Mouse (Mus musculus): Measurements from ENCODE around the gene Mblac2. TPM values are rescaled to one million over a fixed set of nuclear protein-coding genes. Genes with fewer than 3 reads are reported as not detected.

Gene Mblac2
- 5.5 TPM for polyA plus RNA-seq (2021)

DNA sequence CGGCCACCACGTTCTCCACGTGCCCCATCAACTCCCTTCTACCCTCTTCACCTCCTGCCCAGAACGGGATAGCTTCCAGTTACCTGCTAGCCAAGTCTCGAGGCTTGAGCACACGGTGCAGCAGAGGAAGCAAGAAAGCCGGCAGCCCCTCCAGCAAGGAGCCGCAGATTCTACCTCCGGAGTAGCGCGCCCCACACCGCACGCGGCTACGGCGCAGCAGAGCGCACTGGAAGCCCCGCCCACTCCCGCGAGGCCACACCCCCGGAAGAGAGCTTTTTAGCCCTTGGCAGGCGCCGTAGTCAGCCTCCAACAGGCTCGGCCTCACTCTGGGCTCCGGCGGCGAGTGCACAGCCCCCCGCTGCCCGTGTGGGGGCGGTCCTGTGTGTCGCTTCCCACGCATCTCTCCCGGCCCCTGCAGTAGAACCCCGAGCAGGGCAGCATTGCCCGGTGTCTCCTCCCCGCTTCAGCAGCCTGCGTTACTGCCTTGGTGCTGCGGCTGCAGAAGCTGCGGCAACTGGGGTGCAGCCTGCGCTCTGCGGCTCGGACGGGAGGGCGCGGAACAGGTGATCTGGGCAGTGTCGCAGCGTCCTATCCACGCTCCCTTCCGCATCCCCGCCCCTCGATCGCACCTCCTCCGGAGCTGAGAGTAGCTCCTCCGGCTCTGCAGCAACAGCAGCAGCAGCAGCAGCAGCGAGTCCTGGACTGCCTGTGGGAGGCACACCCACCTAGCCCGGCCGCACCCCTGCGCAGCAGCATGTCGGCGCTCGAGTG, at the start of gene Mblac2, which contains the start of gene Polr3g:
Mblac2 (plus strand) TSS at position 567 of the 771 bp plus-strand sequence.
Polr3g (minus strand) TSS at position 239 of the 771 bp plus-strand sequence.
- no peak for TF ChIP-seq CTCF (IDR thresholded peaks at IDR 0.05)
- CTCF ChIA-PET: interaction anchor here (0.7 to 2.7 kb wide), 5 partner anchors 12 to 72 kb away, joined by 3 to 8 read pairs (median 3); partner anchors contain the start of gene Cetn3
- ATAC-seq (peak; percentile 96), DNase-seq (ENCODE audit: low read depth, low spot score) (peak; percentile 66)
- POLR2A ChIA-PET: interaction anchor here (0.7 to 1.2 kb wide), 3 partner anchors 13 to 52 kb away, joined by 3 read pairs; no protein-coding TSS in a partner anchor
- H3K27me3 ChIP-seq: no peaks in the 10 kb centered on the region
- in situ Hi-C loops (cut with MboI; ENCODE audit: low pct_unique_long_range_greater_than_20kb): no loop called here

DNA sequence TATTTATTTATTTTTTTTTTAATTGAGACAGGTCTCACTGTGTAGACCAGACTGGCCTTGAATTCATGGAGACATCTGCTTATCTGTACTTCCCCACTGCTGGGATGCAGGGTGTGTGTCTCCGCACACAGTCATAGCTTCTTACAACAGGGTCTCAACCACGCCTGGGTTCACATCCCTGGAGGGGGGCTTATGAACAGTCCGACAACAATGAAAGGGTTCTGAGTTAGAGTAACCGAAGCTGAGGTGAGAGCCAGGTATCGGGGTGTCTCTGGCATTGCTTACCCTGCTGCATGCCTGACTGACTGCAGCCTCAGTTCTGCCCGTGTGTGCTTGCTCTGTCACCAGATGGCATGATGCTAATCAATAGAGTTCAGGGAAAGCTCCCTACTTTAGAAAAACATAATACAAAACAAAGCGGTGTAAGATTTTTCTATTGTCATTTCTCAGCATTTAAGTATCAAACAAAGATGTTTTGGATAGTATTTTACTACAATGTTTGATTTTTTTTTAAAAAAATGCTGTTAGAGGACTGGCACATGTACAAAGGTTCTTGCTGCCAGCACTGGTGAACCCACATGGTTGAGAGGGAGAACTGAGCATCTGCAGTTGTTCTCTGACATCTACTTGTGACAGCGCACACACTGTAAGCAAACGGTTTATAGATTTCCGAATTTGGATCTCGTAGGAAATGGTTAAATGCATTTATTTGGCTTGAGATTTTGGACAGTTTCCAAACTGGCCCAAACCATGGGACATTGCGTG, 47.4 kb upstream of the Mblac2 start:
- ChIA-PET POLR2A (no interaction called here), CTCF (interaction anchor here (1.0 to 1.7 kb wide), 3 partner anchors 11 to 97 kb away, joined by 3 to 5 read pairs (median 3); no protein-coding TSS in a partner anchor)
- no peaks in the 10 kb centered on the region for H3K27me3 ChIP-seq
- ATAC-seq (no peak), DNase-seq (ENCODE audit: low read depth, low spot score) (no peak)
- no peak for TF ChIP-seq CTCF (IDR thresholded peaks at IDR 0.05)
- in situ Hi-C loops (cut with MboI; ENCODE audit: low pct_unique_long_range_greater_than_20kb): no loop called here

DNA sequence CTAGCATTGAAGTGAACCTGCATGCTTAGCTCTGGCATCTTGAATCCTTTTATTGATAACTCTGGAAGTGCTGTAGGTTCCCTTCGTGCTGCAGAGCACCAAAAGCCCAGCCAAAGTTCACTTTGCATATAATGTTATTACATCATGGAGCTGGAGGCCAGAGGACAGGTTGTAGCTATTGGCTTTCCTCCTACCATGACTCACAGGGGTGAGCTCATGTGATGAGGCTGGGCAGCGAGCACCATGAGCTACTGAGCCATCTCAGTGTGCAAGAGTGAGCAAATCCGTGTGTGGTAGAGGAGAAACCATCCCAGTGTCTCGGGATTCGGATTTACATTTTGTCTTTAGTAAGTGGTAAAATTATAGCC, 46.8 kb upstream of the Mblac2 start:
- ATAC-seq: peak; percentile 90
- H3K27me3 ChIP-seq: no peaks in the 10 kb centered on the region
- in situ Hi-C loops (cut with MboI; ENCODE audit: low pct_unique_long_range_greater_than_20kb): no loop called here
- no peak for DNase-seq (ENCODE audit: low read depth, low spot score)
- ChIA-PET CTCF (interaction anchor here (1.1 kb wide), 1 partner anchor 36 kb away, joined by 3 read pairs; no protein-coding TSS in a partner anchor), POLR2A (no interaction called here)
- no peak for TF ChIP-seq CTCF (IDR thresholded peaks at IDR 0.05)

DNA sequence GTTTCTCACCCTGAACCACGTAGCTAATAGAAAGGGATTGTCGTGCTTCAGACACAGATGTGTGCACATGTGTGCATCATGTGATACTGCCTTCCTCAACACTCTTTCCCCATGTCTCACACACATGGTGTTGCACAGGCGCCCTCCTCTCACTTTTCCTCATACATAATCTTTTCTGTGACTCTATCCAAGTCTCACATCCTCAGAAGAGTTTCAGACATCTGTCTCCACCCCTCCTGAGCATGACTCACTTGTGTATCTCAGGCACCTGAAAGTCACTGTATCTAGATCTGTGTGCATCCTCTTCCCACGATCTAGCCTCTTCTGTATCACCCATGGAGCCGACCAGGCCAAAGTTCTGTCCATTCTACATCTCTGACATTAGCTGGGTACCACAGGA, 43.4 kb upstream of the Mblac2 start:
- POLR2A ChIA-PET: no interaction called here
- DNase-seq (ENCODE audit: low read depth, low spot score) (no peak), ATAC-seq (no peak)
- no peak for TF ChIP-seq CTCF (IDR thresholded peaks at IDR 0.05)
- CTCF ChIA-PET: no interaction called here
- no peaks in the 10 kb centered on the region for H3K27me3 ChIP-seq
- in situ Hi-C loops (cut with MboI; ENCODE audit: low pct_unique_long_range_greater_than_20kb): no loop called here

DNA sequence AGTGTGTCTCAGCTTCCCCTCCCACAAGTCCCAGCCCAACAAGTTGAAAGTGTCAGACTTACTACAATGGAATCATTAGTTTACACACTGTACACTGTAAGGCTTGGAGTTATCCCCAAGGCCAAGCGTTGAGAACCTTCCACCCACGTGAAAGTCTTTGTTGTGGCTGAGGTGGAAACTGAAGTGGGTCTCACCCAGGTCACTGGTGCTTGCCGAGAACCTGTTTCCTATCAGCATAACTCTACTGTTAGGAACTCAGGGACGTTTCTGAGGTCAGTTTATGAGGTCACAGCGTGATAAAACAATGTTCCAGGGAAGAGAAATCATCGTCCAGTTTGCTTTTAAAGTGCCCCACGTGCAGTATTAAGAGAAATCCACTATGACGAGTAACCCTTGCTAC, 35.8 kb upstream of the Mblac2 start:
- TF ChIP-seq CTCF (IDR thresholded peaks at IDR 0.05): no peak
- no peak for DNase-seq (ENCODE audit: low read depth, low spot score)
- in situ Hi-C loops (cut with MboI; ENCODE audit: low pct_unique_long_range_greater_than_20kb): no loop called here
- no peak for ATAC-seq
- no peaks in the 10 kb centered on the region for H3K27me3 ChIP-seq
- POLR2A ChIA-PET: no interaction called here
- CTCF ChIA-PET: interaction anchor here (1.2 to 1.7 kb wide), 3 partner anchors 9 to 14 kb away, joined by 3 read pairs; no protein-coding TSS in a partner anchor

DNA sequence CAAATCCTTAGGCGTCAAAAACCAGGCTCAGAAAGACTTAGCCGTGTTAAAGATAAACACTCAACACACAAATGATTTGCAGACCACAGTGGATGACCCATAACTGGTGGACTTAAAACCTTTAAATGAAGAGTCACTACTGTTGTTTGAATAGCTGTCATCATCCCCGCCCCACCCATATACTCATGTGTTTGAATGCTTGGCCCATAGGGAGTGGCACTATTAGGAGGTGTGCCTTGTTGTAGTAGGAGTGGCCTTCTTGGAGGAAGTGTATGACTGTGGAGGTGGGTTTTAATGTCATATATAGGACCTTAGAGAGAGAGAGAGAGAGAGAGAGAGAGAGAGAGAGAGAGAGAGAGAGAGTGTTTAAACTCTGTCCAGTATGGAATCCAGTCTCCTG, 28.0 kb upstream of the Mblac2 start:
- ATAC-seq: no peak
- H3K27me3 ChIP-seq: no peaks in the 10 kb centered on the region
- TF ChIP-seq CTCF (IDR thresholded peaks at IDR 0.05): no peak
- ChIA-PET POLR2A (interaction anchor here (1.0 kb wide), 1 partner anchor 7 kb away, joined by 3 read pairs; no protein-coding TSS in a partner anchor), CTCF (interaction anchor here (0.8 to 1.6 kb wide), 2 partner anchors 17 to 26 kb away, joined by 3 to 5 read pairs; no protein-coding TSS in a partner anchor)
- in situ Hi-C loops (cut with MboI; ENCODE audit: low pct_unique_long_range_greater_than_20kb): no loop called here
- no peak for DNase-seq (ENCODE audit: low read depth, low spot score)

DNA sequence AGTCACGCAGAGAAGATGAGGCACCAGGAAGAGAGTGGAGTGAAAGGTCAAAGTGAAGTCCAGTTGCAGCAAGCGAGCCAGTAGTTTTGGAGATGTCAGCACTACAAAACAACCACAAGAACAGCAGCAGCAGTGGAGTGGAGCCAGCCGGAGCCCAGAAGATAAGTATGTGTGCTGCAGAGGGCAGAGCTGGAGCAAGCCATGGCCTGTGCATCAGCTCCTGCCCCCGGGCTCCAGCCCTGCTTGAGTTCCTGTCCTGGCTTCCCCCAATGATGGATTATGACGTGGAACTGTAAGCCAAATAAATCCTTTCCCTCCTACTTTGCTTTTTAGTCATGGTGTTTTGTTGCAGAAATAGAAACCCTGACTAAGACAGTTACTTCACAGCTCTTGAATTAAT, 26.9 kb upstream of the Mblac2 start:
- ATAC-seq: no peak
- no peak for DNase-seq (ENCODE audit: low read depth, low spot score)
- ChIA-PET CTCF (no interaction called here), POLR2A (no interaction called here)
- no peaks in the 10 kb centered on the region for H3K27me3 ChIP-seq
- TF ChIP-seq CTCF (IDR thresholded peaks at IDR 0.05): no peak
- in situ Hi-C loops (cut with MboI; ENCODE audit: low pct_unique_long_range_greater_than_20kb): no loop called here

DNA sequence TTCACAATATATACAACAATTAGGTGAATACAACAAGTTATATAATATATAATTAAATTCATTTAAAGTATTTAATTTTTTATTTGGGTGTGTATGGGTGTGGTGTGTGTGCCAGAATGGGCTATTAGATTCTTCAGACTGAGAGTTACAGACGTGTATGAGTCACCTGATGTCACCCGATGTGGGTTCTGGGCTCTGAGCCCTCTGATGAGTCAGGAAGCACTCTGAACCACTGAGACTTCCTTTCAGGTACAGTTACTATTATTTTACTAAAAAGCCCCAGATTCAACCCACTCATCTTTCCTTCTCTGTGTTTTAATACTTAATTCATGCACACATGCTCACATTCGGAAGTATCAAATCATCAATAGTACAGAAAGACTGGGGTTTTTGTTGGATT, 26.3 kb upstream of the Mblac2 start:
- in situ Hi-C loops (cut with MboI; ENCODE audit: low pct_unique_long_range_greater_than_20kb): no loop called here

DNA sequence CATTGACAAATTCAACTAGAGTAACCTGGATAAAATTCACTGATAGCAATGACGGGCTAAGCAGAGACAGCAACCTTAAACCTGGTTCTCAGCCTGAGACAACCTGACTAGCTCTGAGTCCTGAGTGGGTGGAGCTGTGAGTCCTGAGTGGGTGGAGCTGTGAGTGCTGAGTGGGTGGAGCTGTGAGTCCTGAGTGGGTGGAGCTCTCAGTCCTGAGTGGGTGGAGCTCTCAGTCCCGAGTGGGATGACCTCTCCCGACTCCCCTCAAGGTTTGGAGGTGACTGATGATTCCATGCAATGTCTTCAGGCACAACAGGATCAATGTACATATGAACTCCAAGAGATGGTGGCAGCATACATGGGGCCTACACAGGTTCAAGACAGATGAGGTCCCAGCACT, 21.6 kb upstream of the Mblac2 start:
- in situ Hi-C loops (cut with MboI; ENCODE audit: low pct_unique_long_range_greater_than_20kb): no loop called here
- ATAC-seq (no peak), DNase-seq (ENCODE audit: low read depth, low spot score) (no peak)
- TF ChIP-seq CTCF (IDR thresholded peaks at IDR 0.05): no peak
- POLR2A ChIA-PET: interaction anchor here (0.6 kb wide), 1 partner anchor 65 kb away, joined by 3 read pairs; no protein-coding TSS in a partner anchor
- CTCF ChIA-PET: interaction anchor here (1.5 to 1.6 kb wide), 2 partner anchors 13 to 20 kb away, joined by 3 read pairs; no protein-coding TSS in a partner anchor
- H3K27me3 ChIP-seq: no peaks in the 10 kb centered on the region

More for the DNA sequence above, 26.3 kb upstream of the Mblac2 start:
- DNase-seq (ENCODE audit: low read depth, low spot score) (no peak), ATAC-seq (no peak)
- no peaks in the 10 kb centered on the region for H3K27me3 ChIP-seq
- no peak for TF ChIP-seq CTCF (IDR thresholded peaks at IDR 0.05)
- POLR2A ChIA-PET: no interaction called here
- CTCF ChIA-PET: no interaction called here

DNA sequence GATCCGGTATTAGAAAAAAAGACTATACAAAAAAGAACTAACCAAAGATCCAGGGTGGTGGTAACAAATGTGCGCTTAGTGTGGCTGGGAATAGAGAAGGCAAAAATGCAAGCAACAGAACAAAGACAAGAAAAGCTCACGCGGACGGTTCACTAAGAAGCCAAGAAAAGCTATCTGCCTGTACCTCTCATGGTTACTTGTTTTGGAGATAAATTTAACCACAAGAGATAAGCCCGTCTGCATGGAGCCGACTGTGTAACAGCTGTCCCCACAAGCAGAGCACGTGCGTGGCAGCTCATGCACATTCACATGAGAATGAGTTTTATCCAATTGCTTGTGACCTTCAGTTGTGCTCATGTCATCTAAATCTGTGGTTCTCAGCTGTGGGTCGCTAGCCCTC, 20.7 kb upstream of the Mblac2 start:
- TF ChIP-seq CTCF (IDR thresholded peaks at IDR 0.05): no peak
- DNase-seq (ENCODE audit: low read depth, low spot score) (no peak), ATAC-seq (no peak)
- in situ Hi-C loops (cut with MboI; ENCODE audit: low pct_unique_long_range_greater_than_20kb): no loop called here
- ChIA-PET POLR2A (interaction anchor here (0.7 kb wide), 1 partner anchor 8 kb away, joined by 3 read pairs; no protein-coding TSS in a partner anchor), CTCF (no interaction called here)
- no peaks in the 10 kb centered on the region for H3K27me3 ChIP-seq

DNA sequence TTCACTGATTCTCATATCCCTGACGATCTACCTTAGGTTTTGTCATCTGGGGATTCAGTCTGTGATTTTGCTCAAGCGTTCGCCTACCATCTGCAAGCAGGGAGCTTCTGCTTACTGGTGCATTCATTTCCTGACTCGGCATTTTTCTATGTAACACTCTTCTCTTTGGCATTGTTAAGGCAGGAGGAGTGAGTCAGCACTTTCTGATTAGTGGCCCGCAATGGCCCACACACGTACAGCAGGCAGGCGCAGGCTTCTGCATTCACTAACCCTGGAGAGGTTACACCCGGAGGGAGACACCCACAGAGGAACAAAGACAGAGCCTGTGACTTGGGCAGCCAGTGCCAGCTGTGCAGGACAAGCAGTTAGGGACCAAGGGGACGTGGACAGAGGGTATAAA, 19.5 kb upstream of the Mblac2 start:
- POLR2A ChIA-PET: no interaction called here
- CTCF ChIA-PET: no interaction called here
- TF ChIP-seq CTCF (IDR thresholded peaks at IDR 0.05): no peak
- DNase-seq (ENCODE audit: low read depth, low spot score) (no peak), ATAC-seq (no peak)
- no peaks in the 10 kb centered on the region for H3K27me3 ChIP-seq
- in situ Hi-C loops (cut with MboI; ENCODE audit: low pct_unique_long_range_greater_than_20kb): no loop called here
